Mouse (Mus musculus) lung, postnatal 25 days (tissue): ENCODE measurements at regions not wholly inside any gene's neighbourhood (a gene's known extent, or its start where the extent isn't known, plus 50 kb on each side); places are given as distances from the start of the nearest gene placed in this dataset.

ENCODE experiments used
- DNase-seq: peaks from one replicate; pipeline ENCODE4 v3.0.0; 2022; ENCODE audit warnings: low spot score

GRCm38 (mm10) chr3:117520461-117520860 lies 54.2 kb upstream of the Plppr5 start:
- no peak for DNase-seq

- DNase-seq, result no peak
Measured at GRCm38 (mm10) chr3:117508090-117508489, 66.5 kb upstream of the Plppr5 start.

GRCm38 (mm10) chr3:117506151-117506723 lies 68.4 kb upstream of the Plppr5 start:
- DNase-seq, result no peak

- no peak for DNase-seq
Measured at GRCm38 (mm10) chr3:117501107-117501506, 73.5 kb upstream of the Plppr5 start.

- DNase-seq, result no peak
Measured at GRCm38 (mm10) chr3:117498138-117498897, 76.3 kb upstream of the Plppr5 start.

- peak; percentile 1 for DNase-seq
Measured at GRCm38 (mm10) chr3:117494118-117494517, 80.5 kb upstream of the Plppr5 start.

GRCm38 (mm10) chr3:117487281-117488027 lies 87.2 kb upstream of the Plppr5 start:
- DNase-seq, result no peak

- DNase-seq, result no peak
Measured at GRCm38 (mm10) chr3:117486351-117486750, 88.3 kb upstream of the Plppr5 start.

GRCm38 (mm10) chr3:117480131-117480530 lies 94.5 kb upstream of the Plppr5 start:
- DNase-seq, result no peak

GRCm38 (mm10) chr3:117459507-117459906 lies 98.8 kb upstream of the Plppr4 start:
- no peak for DNase-seq

GRCm38 (mm10) chr3:117450559-117450958 lies 89.9 kb upstream of the Plppr4 start:
- no peak for DNase-seq

- no peak for DNase-seq
Measured at GRCm38 (mm10) chr3:117441887-117442286, 81.2 kb upstream of the Plppr4 start.

GRCm38 (mm10) chr3:117440294-117440693 lies 79.6 kb upstream of the Plppr4 start:
- no peak for DNase-seq

GRCm38 (mm10) chr3:117438473-117439114 lies 77.9 kb upstream of the Plppr4 start:
- DNase-seq, result peak; percentile 45

GRCm38 (mm10) chr3:117424526-117424925 lies 63.9 kb upstream of the Plppr4 start:
- no peak for DNase-seq

- DNase-seq, result no peak
Measured at GRCm38 (mm10) chr3:117412896-117413747, 52.4 kb upstream of the Plppr4 start.
